Comparison of ENCODE assay signal across 16 mouse cellular contexts in the genomic region with DNA sequence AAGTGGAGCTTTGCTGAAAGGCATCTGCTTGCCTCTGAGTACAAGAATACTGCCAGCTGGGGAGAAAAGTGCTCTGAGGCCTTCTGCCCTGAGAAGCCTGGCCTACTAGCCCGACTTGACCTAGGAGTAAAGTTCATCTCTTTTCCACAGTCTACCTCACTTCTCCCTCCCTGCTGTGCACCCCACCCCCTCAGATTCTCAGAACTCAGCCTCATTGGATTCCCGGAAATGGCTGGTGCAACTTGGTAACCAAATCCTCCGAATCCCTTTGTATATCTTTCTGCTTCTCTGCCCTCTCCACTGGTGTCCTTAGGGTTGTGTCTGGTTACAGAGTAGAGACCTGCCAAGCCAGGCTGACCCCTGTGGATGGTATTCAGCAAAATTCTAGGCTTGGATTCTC. TPM values are rescaled to one million over a fixed set of nuclear protein-coding genes. Genes with fewer than 3 reads are reported as not detected.
DNase-seq lines count a peak whose midpoint lies in the region; ATAC-seq and TF ChIP-seq lines count a peak whose summit lies in the region.
"Had no signal": no experiment of that assay in that cellular context is flagged by ENCODE, and none has a peak within 500 bp of the region (broad histone marks: within the 10 kb centered on the region; RNA-seq: fewer than 3 reads in every experiment).

No protein-coding gene starts in this region.

- 0 out of 2 replicates have a peak overlapping the region, but pooled peaks have one; percentile 8 for H3K27ac ChIP-seq in heart, embryonic 13.5 days (replicated peaks)
- no peak overlapping the region for H3K27ac ChIP-seq in embryonic facial prominence, embryonic 11.5 days (replicated peaks; ENCODE audit: low read depth, low read length)
- H3K27ac ChIP-seq in liver, embryonic 13.5 days = peak overlapping the region; percentile 98
- H3K27ac ChIP-seq in left cerebral cortex, adult 2 months = no peak overlapping the region
- H3K27ac ChIP-seq: neural tube, embryonic 13.5 days had no signal

- no peaks in the 10 kb centered on the region for H3K27me3 ChIP-seq in heart, embryonic 13.5 days (replicated peaks)
- H3K27me3 ChIP-seq in embryonic facial prominence, embryonic 11.5 days (ENCODE audit: control insufficient read depth, insufficient read depth, low read length) = no peaks in the 10 kb centered on the region
- no peaks in the 10 kb centered on the region for H3K27me3 ChIP-seq in liver, embryonic 13.5 days
- H3K27me3 ChIP-seq: neural tube, embryonic 13.5 days had no signal

- H3K36me3 ChIP-seq in heart, embryonic 13.5 days = no peaks in the 10 kb centered on the region
- H3K36me3 ChIP-seq in embryonic facial prominence, embryonic 11.5 days (replicated peaks; ENCODE audit: control insufficient read depth, insufficient read depth, low read depth, low read length) = no peaks in the 10 kb centered on the region
- no peaks in the 10 kb centered on the region for H3K36me3 ChIP-seq in liver, embryonic 13.5 days
- H3K36me3 ChIP-seq: neural tube, embryonic 13.5 days had no signal

- WGBS in heart, embryonic 13.5 days = 66% methylated on average over 3 of the region's 3 CpGs
- WGBS in embryonic facial prominence, embryonic 11.5 days = 37% methylated on average over 3 of the region's 3 CpGs
- WGBS in liver, embryonic 13.5 days (ENCODE audit: insufficient replicate concordance) = 12% methylated on average over 3 of the region's 3 CpGs

- no peak overlapping the region for H3K4me2 ChIP-seq in heart, embryonic 13.5 days
- H3K4me2 ChIP-seq in embryonic facial prominence, embryonic 11.5 days (ENCODE audit: low read depth, low read length) = no peak overlapping the region
- H3K4me2 ChIP-seq in liver, embryonic 13.5 days = peak overlapping the region; percentile 57
- H3K4me2 ChIP-seq: neural tube, embryonic 13.5 days had no signal

- peaks cover 35% of the 10 kb centered on the region for H3K4me1 ChIP-seq in heart, embryonic 13.5 days
- no peaks in the 10 kb centered on the region for H3K4me1 ChIP-seq in embryonic facial prominence, embryonic 11.5 days (ENCODE audit: control insufficient read depth, insufficient read depth, low read length)
- peaks cover 71% of the 10 kb centered on the region for H3K4me1 ChIP-seq in liver, embryonic 13.5 days (replicated peaks)
- H3K4me1 ChIP-seq: neural tube, embryonic 13.5 days had no signal

- intact Hi-C loops in heart, postnatal 25 days (cut with DNase I) = no loop called here
- intact Hi-C loops in left cerebral cortex, adult 2 months (cut with DNase I) = no loop called here

- no peak for TF ChIP-seq CTCF in left cerebral cortex, adult 2 months (IDR thresholded peaks at IDR 0.05)

- no peak overlapping the region for H3K4me3 ChIP-seq in heart, embryonic 13.5 days
- no peak overlapping the region for H3K4me3 ChIP-seq in embryonic facial prominence, embryonic 11.5 days (ENCODE audit: low read depth, low read length)
- no peak overlapping the region for H3K4me3 ChIP-seq in liver, embryonic 13.5 days (replicated peaks)
- H3K4me3 ChIP-seq in left cerebral cortex, adult 2 months = no peak overlapping the region
- H3K4me3 ChIP-seq: neural tube, embryonic 13.5 days had no signal

- ATAC-seq in heart, embryonic 13.5 days (ENCODE audit: extremely low read depth, insufficient number of reproducible peaks, low FRiP score, low TSS enrichment) = no peak
- ATAC-seq in embryonic facial prominence, embryonic 11.5 days (replicated peaks; ENCODE audit: insufficient number of reproducible peaks, low FRiP score, low TSS enrichment, low read depth) = no peak
- ATAC-seq in liver, embryonic 13.5 days (ENCODE audit: low read depth) = peak; percentile 56
- ATAC-seq: lung, postnatal 0 days had no signal

- no peak overlapping the region for H3K9ac ChIP-seq in heart, embryonic 13.5 days
- no peak overlapping the region for H3K9ac ChIP-seq in embryonic facial prominence, embryonic 11.5 days (replicated peaks; ENCODE audit: low read length)
- H3K9ac ChIP-seq in liver, embryonic 13.5 days = peak overlapping the region; percentile 74
- H3K9ac ChIP-seq: neural tube, embryonic 13.5 days had no signal

- H3K9me3 ChIP-seq in heart, embryonic 13.5 days = no peaks in the 10 kb centered on the region
- no peaks in the 10 kb centered on the region for H3K9me3 ChIP-seq in embryonic facial prominence, embryonic 11.5 days (replicated peaks; ENCODE audit: control insufficient read depth, low read length)
- no peaks in the 10 kb centered on the region for H3K9me3 ChIP-seq in liver, embryonic 13.5 days (replicated peaks)
- H3K9me3 ChIP-seq: neural tube, embryonic 13.5 days had no signal

- DNase-seq in heart, postnatal 25 days (ENCODE audit: low spot score) = no peak
- peak; percentile 54 for DNase-seq in ZHBTc4 (ENCODE audit: low read depth, low spot score)
- peak; percentile 6 for DNase-seq in embryonic facial prominence, embryonic 11.5 days (ENCODE audit: low spot score)
- peak; percentile 82 for DNase-seq in liver, embryonic 13.5 days
- DNase-seq in adrenal gland, postnatal 4 days (ENCODE audit: low spot score in 2 of 2) = no peak
- DNase-seq in cerebellum, postnatal 14 days = no peak
- no peak for DNase-seq in left cerebral cortex, adult 2 months (ENCODE audit: extremely low spot score in 1 of 2, low spot score in 2 of 2)
- DNase-seq: gastrocnemius, postnatal 25 days; midbrain, embryonic 14.5 days; right cerebral cortex, adult 18-20 months had no signal

RNA-seq across cellular contexts. Expression of gene Tnp1, which starts 20.8 kb away (rescaled TPM):
- polyA plus RNA-seq in heart, embryonic 13.5 days (2015; fragmentation: Nextera tagmentation; extraction: Ambion mirVana) = not detected in 2 replicates
- total RNA-seq in heart, postnatal 25 days (2021) = not detected
- not detected in 2 replicates for polyA plus RNA-seq in embryonic facial prominence, embryonic 11.5 days (2014; fragmentation: Nextera tagmentation; extraction: Ambion mirVana)
- not detected in 2 replicates for polyA plus RNA-seq in liver, embryonic 13.5 days (2015; fragmentation: Nextera tagmentation; extraction: Ambion mirVana)
- not detected for total RNA-seq in adrenal gland, postnatal 4 days (2021)
- total RNA-seq in left cerebral cortex, adult 2 months (2021) = not detected
- total RNA-seq: gastrocnemius, postnatal 25 days; hematopoietic stem cell, adult 5-6 weeks; layer of hippocampus, adult 8-10 months; left cerebral cortex, postnatal 25 days had no signal
- polyA plus RNA-seq: lung, postnatal 0 days; midbrain, embryonic 14.5 days; neural tube, embryonic 13.5 days had no signal

Comparison
In these comparisons a context has a peak if more than half of its experiments do, and no peak if none do; other contexts are left out.
1. H3K27ac ChIP-seq: peak in heart, embryonic 13.5 days (single experiment) and liver, embryonic 13.5 days (single experiment); none in embryonic facial prominence, embryonic 11.5 days (single experiment) and left cerebral cortex, adult 2 months (single experiment).
2. DNase-seq: peak in ZHBTc4 (single experiment), embryonic facial prominence, embryonic 11.5 days (single experiment) and liver, embryonic 13.5 days (single experiment); none in heart, postnatal 25 days (single experiment), adrenal gland, postnatal 4 days (0 of 2), cerebellum, postnatal 14 days (0 of 2) and left cerebral cortex, adult 2 months (0 of 2).